Mouse (Mus musculus): ENCODE measurements around the gene Pstk.

GRCm38 (mm10) chr7:131331688-131332087 lies 39.3 kb upstream of the Pstk start:
- TF ChIP-seq CTCF (IDR thresholded peaks at IDR 0.05; ENCODE audit: low read depth, low read length) (no peak), POLR2A (IDR thresholded peaks at IDR 0.05; ENCODE audit: extremely low read depth, insufficient read depth, low read length) (no peak)
